Mouse (Mus musculus) embryonic fibroblast, embryonic 13.5 days (primary cell): ENCODE measurements around the gene Cfap299.

Experiments used
- CTCF ChIP-seq: IDR thresholded peaks from 2 replicates; pipeline ENCODE4 v1.5.1; 2011; ENCODE audit warnings: mild to moderate bottlenecking, control low read depth, low read length, moderate library complexity, borderline replicate concordance; ENCODE audit not compliant: insufficient read depth
- POLR2A ChIP-seq: IDR thresholded peaks from 2 replicates; pipeline ENCODE4 v1.6.1; 2011; ENCODE audit warnings: low read depth, mild to moderate bottlenecking, control low read depth, low read length, moderate library complexity

DNA sequence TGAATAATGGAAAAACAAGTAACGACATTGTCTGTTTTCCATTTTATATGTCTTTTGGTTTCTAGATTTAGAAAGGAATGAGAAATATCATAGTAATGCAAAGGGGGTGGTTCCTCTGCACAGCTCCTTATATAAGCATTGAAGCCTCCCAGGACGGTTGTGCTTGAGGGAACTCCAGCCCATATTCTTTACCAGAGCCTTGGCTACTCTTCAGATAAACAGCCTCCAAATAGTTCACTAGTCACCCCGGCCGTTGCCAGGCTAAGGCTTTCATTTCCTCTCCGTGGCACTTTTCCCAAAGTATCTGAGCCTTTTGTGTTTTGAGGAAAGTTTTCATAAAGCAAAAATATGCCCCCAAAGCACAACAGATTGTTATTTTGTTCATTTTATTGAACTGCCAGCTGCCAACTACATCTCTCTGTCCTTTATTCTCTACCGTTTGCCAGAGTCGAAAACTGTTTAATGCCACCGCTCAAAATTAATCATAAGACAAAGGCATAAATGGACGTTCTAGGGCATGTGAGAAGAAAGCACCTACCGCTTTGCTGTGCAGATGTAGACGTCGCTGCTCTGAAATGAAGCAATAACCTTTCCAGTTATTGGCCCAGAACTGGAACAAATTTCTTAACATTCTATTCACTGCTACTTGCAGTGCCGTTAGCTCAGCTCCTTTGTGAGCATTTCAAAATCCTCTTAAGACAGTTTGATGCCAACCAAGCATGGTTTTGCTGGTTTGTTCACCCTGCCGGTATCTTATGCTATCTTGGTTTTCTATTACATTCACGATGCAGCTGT, 433.0 kb downstream of the Cfap299 start:
- no peak for TF ChIP-seq POLR2A
- TF ChIP-seq CTCF, result no peak
